Mouse (Mus musculus): ENCODE measurements around the gene Pank2. TPM values are rescaled to one million over a fixed set of nuclear protein-coding genes. Genes with fewer than 3 reads are reported as not detected.
"Not testable (repeated sequence)": the region's sequence is repeated elsewhere in the genome, so short reads cannot be mapped to it uniquely, and the experiment has no call there.

The Pank2 gene
- polyA plus RNA-seq, 1 experiment from 2014 or later = 57.0 TPM

- not testable (repeated sequence) for H3K36me3 ChIP-seq (ENCODE audit: control insufficient read depth, insufficient read depth, low read length); H3K4me3 ChIP-seq (ENCODE audit: low read depth, low read length); ATAC-seq (ENCODE audit: insufficient number of reproducible peaks, low FRiP score, low TSS enrichment, low read depth); H3K9ac ChIP-seq (ENCODE audit: low read length); H3K4me2 ChIP-seq (ENCODE audit: low read depth, severe bottlenecking); H3K4me1 ChIP-seq (ENCODE audit: control insufficient read depth, insufficient read depth, low read length); H3K9me3 ChIP-seq (ENCODE audit: control insufficient read depth, low read length); H3K27ac ChIP-seq (replicated peaks; ENCODE audit: low read depth, low read length); H3K27me3 ChIP-seq (ENCODE audit: control insufficient read depth, insufficient read depth, low read length); DNase-seq (ENCODE audit: low spot score)
- WGBS = 70% methylated on average over 2 of the region's 2 CpGs
Measured at GRCm38 (mm10) chr2:131226669-131227068, 35.6 kb upstream of the Pank2 start.

GRCm38 (mm10) chr2:131227243-131227642, 35.1 kb upstream of the Pank2 start:
- no peak for DNase-seq (ENCODE audit: low spot score)
- H3K9ac ChIP-seq (ENCODE audit: low read length) = no peak overlapping the region
- H3K4me2 ChIP-seq (ENCODE audit: low read depth, severe bottlenecking) = no peak overlapping the region
- H3K9me3 ChIP-seq (ENCODE audit: control insufficient read depth, low read length) = no peaks in the 10 kb centered on the region
- no peak overlapping the region for H3K27ac ChIP-seq (replicated peaks; ENCODE audit: low read depth, low read length)
- no peak overlapping the region for H3K4me3 ChIP-seq (ENCODE audit: low read depth, low read length)
- no peaks in the 10 kb centered on the region for H3K36me3 ChIP-seq (ENCODE audit: control insufficient read depth, insufficient read depth, low read length)
- no peaks in the 10 kb centered on the region for H3K4me1 ChIP-seq (ENCODE audit: control insufficient read depth, insufficient read depth, low read length)
- H3K27me3 ChIP-seq (ENCODE audit: control insufficient read depth, insufficient read depth, low read length) = no peaks in the 10 kb centered on the region
- 94% methylated on average over 3 of the region's 3 CpGs for WGBS
- ATAC-seq (ENCODE audit: insufficient number of reproducible peaks, low FRiP score, low TSS enrichment, low read depth) = no peak

- Histone ChIP-seq H3K4me3 (ENCODE audit: low read depth, low read length) (no peak overlapping the region), H3K9ac (ENCODE audit: low read length) (no peak overlapping the region), H3K27ac (replicated peaks; ENCODE audit: low read depth, low read length) (no peak overlapping the region), H3K4me2 (ENCODE audit: low read depth, severe bottlenecking) (no peak overlapping the region), H3K4me1 (ENCODE audit: control insufficient read depth, insufficient read depth, low read length) (peaks cover 2% of the 10 kb centered on the region), H3K9me3 (ENCODE audit: control insufficient read depth, low read length) (no peaks in the 10 kb centered on the region), H3K27me3 (ENCODE audit: control insufficient read depth, insufficient read depth, low read length) (no peaks in the 10 kb centered on the region), H3K36me3 (ENCODE audit: control insufficient read depth, insufficient read depth, low read length) (no peaks in the 10 kb centered on the region)
- WGBS = 88% methylated on average over 2 of the region's 2 CpGs
- no peak for ATAC-seq (ENCODE audit: insufficient number of reproducible peaks, low FRiP score, low TSS enrichment, low read depth)
- no peak for DNase-seq (ENCODE audit: low spot score)
Measured at GRCm38 (mm10) chr2:131232558-131232957, 29.7 kb upstream of the Pank2 start.

GRCm38 (mm10) chr2:131233307-131234126, 28.8 kb upstream of the Pank2 start, which contains the start of gene Mavs:
Gene Mavs (plus strand): TSS chr2:131234063.
- Histone ChIP-seq H3K4me1 (ENCODE audit: control insufficient read depth, insufficient read depth, low read length) (peaks cover 2% of the 10 kb centered on the region), H3K4me2 (ENCODE audit: low read depth, severe bottlenecking) (peak within 1 kb of the TSS; percentile 62), H3K4me3 (ENCODE audit: low read depth, low read length) (peak within 1 kb of the TSS; percentile 58), H3K9ac (ENCODE audit: low read length) (peak within 1 kb of the TSS; percentile 68), H3K9me3 (ENCODE audit: control insufficient read depth, low read length) (no peaks in the 10 kb centered on the region), H3K36me3 (ENCODE audit: control insufficient read depth, insufficient read depth, low read length) (no peaks in the 10 kb centered on the region), H3K27ac (replicated peaks; ENCODE audit: low read depth, low read length) (0 out of 2 replicates have a peak within 1 kb of the TSS, but pooled peaks have one; percentile 1), H3K27me3 (ENCODE audit: control insufficient read depth, insufficient read depth, low read length) (no peaks in the 10 kb centered on the region)
- ATAC-seq (ENCODE audit: insufficient number of reproducible peaks, low FRiP score, low TSS enrichment, low read depth) (peak; percentile 100), DNase-seq (ENCODE audit: low spot score) (peak; percentile 96)
- WGBS = 12% methylated on average over 29 of the region's 29 CpGs

- peak overlapping the region; percentile 62 for H3K4me2 ChIP-seq (ENCODE audit: low read depth, severe bottlenecking)
- peak overlapping the region; percentile 58 for H3K4me3 ChIP-seq (ENCODE audit: low read depth, low read length)
- no peaks in the 10 kb centered on the region for H3K9me3 ChIP-seq (ENCODE audit: control insufficient read depth, low read length)
- H3K9ac ChIP-seq (ENCODE audit: low read length) = peak overlapping the region; percentile 68
- WGBS = 15% methylated on average over 28 of the region's 28 CpGs
- H3K27ac ChIP-seq (replicated peaks; ENCODE audit: low read depth, low read length) = 0 out of 2 replicates have a peak overlapping the region, but pooled peaks have one; percentile 1
- H3K36me3 ChIP-seq (ENCODE audit: control insufficient read depth, insufficient read depth, low read length) = no peaks in the 10 kb centered on the region
- DNase-seq (ENCODE audit: low spot score) (no peak), ATAC-seq (ENCODE audit: insufficient number of reproducible peaks, low FRiP score, low TSS enrichment, low read depth) (peak; percentile 13; the same call in 1 of the 2 replicates)
- H3K4me1 ChIP-seq (ENCODE audit: control insufficient read depth, insufficient read depth, low read length) = peaks cover 2% of the 10 kb centered on the region
- H3K27me3 ChIP-seq (ENCODE audit: control insufficient read depth, insufficient read depth, low read length) = no peaks in the 10 kb centered on the region
Measured at GRCm38 (mm10) chr2:131234127-131234650, 28.1 kb upstream of the Pank2 start.

GRCm38 (mm10) chr2:131234970-131235635, 27.2 kb upstream of the Pank2 start:
- no peak for ATAC-seq (ENCODE audit: insufficient number of reproducible peaks, low FRiP score, low TSS enrichment, low read depth)
- H3K27me3 ChIP-seq (ENCODE audit: control insufficient read depth, insufficient read depth, low read length) = no peaks in the 10 kb centered on the region
- H3K9me3 ChIP-seq (ENCODE audit: control insufficient read depth, low read length) = no peaks in the 10 kb centered on the region
- no peak overlapping the region for H3K9ac ChIP-seq (ENCODE audit: low read length)
- H3K4me3 ChIP-seq (ENCODE audit: low read depth, low read length) = peak overlapping the region; percentile 58; the same call in 1 of the 2 replicates
- H3K27ac ChIP-seq (replicated peaks; ENCODE audit: low read depth, low read length) = no peak overlapping the region
- H3K4me2 ChIP-seq (ENCODE audit: low read depth, severe bottlenecking) = peak overlapping the region; percentile 62; the same call in 1 of the 2 replicates
- DNase-seq (ENCODE audit: low spot score) = no peak
- no peaks in the 10 kb centered on the region for H3K36me3 ChIP-seq (ENCODE audit: control insufficient read depth, insufficient read depth, low read length)
- 74% methylated on average over 7 of the region's 7 CpGs for WGBS
- peaks cover 2% of the 10 kb centered on the region for H3K4me1 ChIP-seq (ENCODE audit: control insufficient read depth, insufficient read depth, low read length)

GRCm38 (mm10) chr2:131242180-131242579, 20.1 kb upstream of the Pank2 start:
- Histone ChIP-seq H3K4me3 (ENCODE audit: low read depth, low read length) (no peak overlapping the region), H3K36me3 (ENCODE audit: control insufficient read depth, insufficient read depth, low read length) (peaks cover 22% of the 10 kb centered on the region), H3K9me3 (ENCODE audit: control insufficient read depth, low read length) (no peaks in the 10 kb centered on the region), H3K4me2 (ENCODE audit: low read depth, severe bottlenecking) (no peak overlapping the region), H3K27ac (replicated peaks; ENCODE audit: low read depth, low read length) (no peak overlapping the region), H3K9ac (ENCODE audit: low read length) (no peak overlapping the region), H3K4me1 (ENCODE audit: control insufficient read depth, insufficient read depth, low read length) (no peaks in the 10 kb centered on the region), H3K27me3 (ENCODE audit: control insufficient read depth, insufficient read depth, low read length) (no peaks in the 10 kb centered on the region)
- DNase-seq (ENCODE audit: low spot score) (no peak), ATAC-seq (ENCODE audit: insufficient number of reproducible peaks, low FRiP score, low TSS enrichment, low read depth) (no peak)

GRCm38 (mm10) chr2:131242929-131243328, 19.4 kb upstream of the Pank2 start:
- DNase-seq (ENCODE audit: low spot score) (no peak), ATAC-seq (ENCODE audit: insufficient number of reproducible peaks, low FRiP score, low TSS enrichment, low read depth) (no peak)
- H3K9me3 ChIP-seq (ENCODE audit: control insufficient read depth, low read length) = no peaks in the 10 kb centered on the region
- H3K4me1 ChIP-seq (ENCODE audit: control insufficient read depth, insufficient read depth, low read length) = no peaks in the 10 kb centered on the region
- WGBS = 87% methylated on average over 7 of the region's 7 CpGs
- no peak overlapping the region for H3K27ac ChIP-seq (replicated peaks; ENCODE audit: low read depth, low read length)
- no peaks in the 10 kb centered on the region for H3K27me3 ChIP-seq (ENCODE audit: control insufficient read depth, insufficient read depth, low read length)
- no peak overlapping the region for H3K4me2 ChIP-seq (ENCODE audit: low read depth, severe bottlenecking)
- no peak overlapping the region for H3K4me3 ChIP-seq (ENCODE audit: low read depth, low read length)
- no peak overlapping the region for H3K9ac ChIP-seq (ENCODE audit: low read length)
- H3K36me3 ChIP-seq (ENCODE audit: control insufficient read depth, insufficient read depth, low read length) = peaks cover 26% of the 10 kb centered on the region

All from limb, embryonic 11.5 days (tissue).